9 mouse cellular contexts compared by ENCODE assay signal in genomic region chr9:15169714-15170113, GRCm38 (mm10). TPM values are rescaled to one million over a fixed set of nuclear protein-coding genes. Genes with fewer than 3 reads are reported as not detected.
DNase-seq lines count a peak whose midpoint lies in the region; ATAC-seq and TF ChIP-seq lines count a peak whose summit lies in the region.
"Had no signal": no experiment of that assay in that cellular context is flagged by ENCODE, and none has a peak within 500 bp of the region (broad histone marks: within the 10 kb centered on the region; RNA-seq: fewer than 3 reads in every experiment).

No protein-coding gene starts in this region.

- H3K4me3 ChIP-seq in kidney, adult 2 months (ENCODE audit: insufficient read depth, low read depth, low read length), result no peak overlapping the region
- H3K4me3 ChIP-seq in kidney, embryonic 14.5 days (ENCODE audit: low read length), result no peak overlapping the region
- no peak overlapping the region for H3K4me3 ChIP-seq in heart, embryonic 10.5 days
- H3K4me3 ChIP-seq: midbrain, embryonic 12.5 days had no signal

- no peaks in the 10 kb centered on the region for H3K27me3 ChIP-seq in kidney, adult 2 months (replicated peaks; ENCODE audit: control insufficient read depth, insufficient read depth, low read length)
- no peaks in the 10 kb centered on the region for H3K27me3 ChIP-seq in kidney, embryonic 14.5 days (ENCODE audit: control insufficient read depth, insufficient read depth, low read length)
- no peaks in the 10 kb centered on the region for H3K27me3 ChIP-seq in heart, embryonic 10.5 days (ENCODE audit: insufficient read depth, poor library complexity, severe bottlenecking)
- no peaks in the 10 kb centered on the region for H3K27me3 ChIP-seq in splenic B cell, adult 2 months (ENCODE audit: control insufficient read depth, insufficient read depth, low read length, poor library complexity, severe bottlenecking)
- H3K27me3 ChIP-seq: midbrain, embryonic 12.5 days had no signal

- no peak for TF ChIP-seq POLR2A in kidney, adult 2 months (IDR thresholded peaks at IDR 0.05; ENCODE audit: low read depth, low read length)

- DNase-seq in kidney, adult 2 months, result no peak
- DNase-seq in right cerebral cortex, adult 18-20 months, result peak; percentile 7
- no peak for DNase-seq in right cerebral cortex, postnatal 36 days (ENCODE audit: low spot score in 2 of 2)
- DNase-seq in heart, embryonic 10.5 days (ENCODE audit: low spot score), result peak; percentile 38
- peak; percentile 11 for DNase-seq in splenic B cell, adult 2 months (ENCODE audit: low read depth, low spot score)
- DNase-seq in c-Kit-positive CD71-positive TER-119-positive erythroid progenitor cells, embryonic 14.5 days (ENCODE audit: low spot score), result no peak
- DNase-seq in frontal cortex, postnatal 10 days (ENCODE audit: low spot score in 2 of 2), result no peak

- no peak overlapping the region for H3K9ac ChIP-seq in kidney, embryonic 14.5 days (ENCODE audit: low read depth, low read length)
- H3K9ac ChIP-seq: midbrain, embryonic 12.5 days had no signal

- H3K4me1 ChIP-seq in kidney, adult 2 months (ENCODE audit: control insufficient read depth, insufficient read depth, low read length), result no peaks in the 10 kb centered on the region
- H3K4me1 ChIP-seq in kidney, embryonic 14.5 days (ENCODE audit: control insufficient read depth, insufficient read depth, low read length), result no peaks in the 10 kb centered on the region
- H3K4me1 ChIP-seq in heart, embryonic 10.5 days, result peaks cover 6% of the 10 kb centered on the region; the same call in 1 of the 2 replicates
- H3K4me1 ChIP-seq: midbrain, embryonic 12.5 days had no signal

- H3K9me3 ChIP-seq in kidney, embryonic 14.5 days (ENCODE audit: control insufficient read depth, low read length), result no peaks in the 10 kb centered on the region
- no peaks in the 10 kb centered on the region for H3K9me3 ChIP-seq in heart, embryonic 10.5 days
- H3K9me3 ChIP-seq: midbrain, embryonic 12.5 days had no signal

- no peak overlapping the region for H3K4me2 ChIP-seq in kidney, embryonic 14.5 days (replicated peaks; ENCODE audit: low read depth, low read length)
- H3K4me2 ChIP-seq: midbrain, embryonic 12.5 days had no signal

- H3K36me3 ChIP-seq in kidney, adult 2 months (ENCODE audit: control insufficient read depth, insufficient read depth, low read length), result no peaks in the 10 kb centered on the region
- H3K36me3 ChIP-seq in kidney, embryonic 14.5 days (ENCODE audit: control insufficient read depth, insufficient read depth, low read length), result no peaks in the 10 kb centered on the region
- no peaks in the 10 kb centered on the region for H3K36me3 ChIP-seq in heart, embryonic 10.5 days
- no peaks in the 10 kb centered on the region for H3K36me3 ChIP-seq in splenic B cell, adult 2 months (ENCODE audit: control insufficient read depth, insufficient read depth, low read length, poor library complexity, severe bottlenecking)
- H3K36me3 ChIP-seq: midbrain, embryonic 12.5 days had no signal

- WGBS in kidney, adult 2 months, result 75% methylated on average over 1 of the region's 1 CpGs
- WGBS in kidney, embryonic 14.5 days, result 85% methylated on average over 1 of the region's 1 CpGs
- WGBS in heart, embryonic 10.5 days, result 65% methylated on average over 1 of the region's 1 CpGs

- TF ChIP-seq CTCF in kidney, adult 2 months (conservative IDR thresholded peaks at IDR 0.05; ENCODE audit: insufficient read depth, insufficient read length, low read depth, low read length), result 0 out of 2 replicates have a peak, but pooled peaks have one; percentile 13

- no peak for ATAC-seq in kidney, embryonic 14.5 days (ENCODE audit: low FRiP score, low TSS enrichment)

- H3K27ac ChIP-seq in kidney, adult 2 months (ENCODE audit: insufficient read depth, low read depth, low read length), result no peak overlapping the region
- H3K27ac ChIP-seq in kidney, embryonic 14.5 days (ENCODE audit: low read depth, low read length), result no peak overlapping the region
- H3K27ac ChIP-seq in heart, embryonic 10.5 days, result no peak overlapping the region
- H3K27ac ChIP-seq: midbrain, embryonic 12.5 days had no signal

RNA-seq across cellular contexts. Expression of gene Hephl1, which starts 57.8 kb away (rescaled TPM):
- polyA plus RNA-seq in kidney, adult 2 months (2012; rRNA removed), result 0.14 and 0.19 TPM in 2 replicates
- not detected in 2 replicates for polyA plus RNA-seq in kidney, embryonic 14.5 days (2014; fragmentation: Nextera tagmentation; extraction: Ambion mirVana)
- polyA plus RNA-seq in heart, embryonic 10.5 days (2016; fragmentation: Nextera tagmentation; extraction: Ambion mirVana), result not detected in 2 replicates
- polyA plus RNA-seq: midbrain, embryonic 12.5 days had no signal

Comparison
In these comparisons a context has a peak if more than half of its experiments do, and no peak if none do; other contexts are left out.
1. DNase-seq: peak in right cerebral cortex, adult 18-20 months (single experiment), heart, embryonic 10.5 days (single experiment) and splenic B cell, adult 2 months (single experiment); none in kidney, adult 2 months (single experiment), right cerebral cortex, postnatal 36 days (0 of 2), c-Kit-positive CD71-positive TER-119-positive erythroid progenitor cells, embryonic 14.5 days (single experiment) and frontal cortex, postnatal 10 days (0 of 2).